Mouse (Mus musculus) natural killer cell, adult 2 months (primary cell): Measurements from ENCODE around the gene Gxylt2.

Experiments
- DNase-seq, 2 experiments: peaks; one replicate each; pipeline ENCODE4 v3.0.0; 2022; ENCODE audit warnings: low spot score in 2 of 2

Gene Gxylt2

DNA sequence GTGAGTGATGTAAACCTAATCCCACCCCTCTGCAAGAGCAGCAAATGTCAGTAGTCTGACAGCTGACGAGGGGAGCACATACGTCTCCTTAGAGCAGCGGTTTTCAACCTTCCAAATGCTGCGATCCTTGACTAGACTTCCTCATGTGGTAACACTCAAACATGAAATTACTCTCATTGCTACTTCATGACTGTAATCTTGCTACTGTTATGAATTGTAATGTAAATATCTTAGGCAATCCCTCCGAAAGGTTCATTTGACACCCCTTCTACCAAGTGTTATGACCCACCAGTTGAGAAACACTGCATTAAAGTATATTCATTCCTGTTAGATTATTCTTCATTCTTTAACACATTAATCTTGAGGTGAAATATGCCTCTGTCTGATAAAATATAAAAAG, 142.7 kb downstream of the Gxylt2 start:
- DNase-seq: no peak

DNA sequence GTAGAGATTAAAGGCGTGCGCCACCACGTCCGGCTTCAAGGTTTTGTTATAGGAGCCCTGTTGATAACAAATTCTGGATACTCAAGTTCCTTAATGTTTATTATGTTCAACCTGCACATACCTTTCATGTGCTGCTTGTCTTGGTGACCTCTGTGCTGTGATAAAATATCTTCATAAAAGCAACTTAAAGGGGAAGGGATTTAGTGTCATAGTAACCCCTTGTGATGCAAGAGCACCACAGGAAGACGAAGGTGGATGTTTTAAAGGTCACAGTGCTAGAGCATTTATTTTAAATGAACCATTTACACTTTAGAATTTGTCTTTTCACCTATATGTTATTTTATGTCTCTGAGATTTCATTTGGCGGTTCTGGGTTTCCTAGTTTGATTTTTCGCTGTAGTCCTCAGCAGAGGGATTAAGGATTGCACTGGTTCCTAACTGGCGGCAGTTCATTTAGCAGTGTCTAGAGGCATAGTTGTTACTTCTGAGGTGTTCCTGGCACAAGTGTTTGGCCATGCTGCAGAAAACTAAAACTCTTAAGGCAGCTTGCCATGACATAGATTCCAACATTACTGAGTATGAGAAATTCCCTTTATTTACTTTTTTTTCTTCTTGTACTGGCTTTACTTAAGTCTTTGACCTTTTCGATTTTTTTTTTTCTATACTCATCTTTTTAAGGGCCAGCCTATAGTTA, 144.3 kb downstream of the Gxylt2 start:
- no peak for DNase-seq

DNA sequence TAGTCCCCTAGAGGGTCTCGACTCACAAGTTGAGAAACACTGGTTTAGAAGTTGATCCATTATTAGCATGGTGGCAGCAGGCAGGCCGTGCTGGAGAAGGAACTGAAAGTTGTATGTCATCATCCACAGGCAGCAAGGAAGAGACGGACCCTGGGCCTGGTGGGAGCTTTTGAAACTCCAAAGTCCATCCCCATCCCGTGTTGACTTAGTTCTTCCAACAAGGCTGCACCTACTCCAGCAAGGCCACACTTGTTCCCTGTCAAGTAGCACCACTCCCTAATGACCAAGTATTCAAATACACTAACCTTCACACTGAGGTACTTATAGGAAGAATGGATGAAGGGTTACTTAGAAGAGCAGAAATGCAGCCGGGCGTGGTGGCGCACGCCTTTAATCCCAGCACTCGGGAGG, 146.1 kb downstream of the Gxylt2 start:
- no peak for DNase-seq

DNA sequence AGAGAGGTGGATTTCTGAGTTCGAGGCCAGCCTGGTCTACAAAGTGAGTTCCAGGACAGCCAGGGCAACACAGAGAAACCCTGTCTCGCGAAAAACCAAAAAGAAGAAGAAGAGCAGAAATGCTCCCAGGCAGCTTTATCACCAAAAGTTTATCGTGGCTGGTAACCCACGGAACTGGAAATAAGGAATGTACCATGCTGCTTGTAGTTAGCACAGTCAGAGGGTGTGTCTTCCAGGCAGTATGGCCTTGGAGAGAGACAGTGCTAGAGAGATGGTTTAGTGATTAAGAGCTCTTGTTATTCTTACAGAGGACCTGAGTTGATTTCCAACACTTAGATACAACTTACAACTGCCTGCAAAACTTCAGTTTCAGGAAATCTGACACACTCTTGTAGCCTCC, 146.5 kb downstream of the Gxylt2 start:
- DNase-seq: no peak
